Mouse (Mus musculus) limb, embryonic 11.5 days (tissue): Measurements from ENCODE around the gene Epb41l3. TPM values are rescaled to one million over a fixed set of nuclear protein-coding genes. Genes with fewer than 3 reads are reported as not detected.

Experiments used
- ATAC-seq: fragments of 200-750 bp; cut with Nextera tagmentation; 2 replicates; pipeline ENCODE4 v1.8.0; 2017; ENCODE audit warnings: low read depth; ENCODE audit not compliant: insufficient number of reproducible peaks, low FRiP score, low TSS enrichment
- DNase-seq: peaks from one replicate; pipeline ENCODE4 v3.0.0-alpha.2; 2015; ENCODE audit warnings: low spot score
- H3K27ac ChIP-seq: fragments of 300-500 bp; sonication (generic); replicated peaks from 2 replicates; pipeline ENCODE4 v1.5.1; 2014; ENCODE audit warnings: low read depth, mild to moderate bottlenecking, low read length
- H3K27me3 ChIP-seq: fragments of 300-500 bp; sonication (generic); 2 replicates; pipeline ENCODE4 v1.6.1; 2014; ENCODE audit warnings: mild to moderate bottlenecking, low read length, mixed read lengths; ENCODE audit not compliant: control insufficient read depth, insufficient read depth
- H3K36me3 ChIP-seq: fragments of 300-500 bp; sonication (generic); 2 replicates; pipeline ENCODE4 v1.6.1; 2014; ENCODE audit warnings: mild to moderate bottlenecking, low read length, moderate library complexity, mixed read lengths; ENCODE audit not compliant: control insufficient read depth, insufficient read depth
- H3K4me1 ChIP-seq: fragments of 300-500 bp; sonication (generic); 2 replicates; pipeline ENCODE4 v1.6.1; 2014; ENCODE audit warnings: low read length, mixed read lengths; ENCODE audit not compliant: control insufficient read depth, insufficient read depth
- H3K4me2 ChIP-seq: fragments of 300-500 bp; sonication (generic); 2 replicates; pipeline ENCODE4 v1.6.1; 2014; ENCODE audit warnings: low read depth, mild to moderate bottlenecking, moderate library complexity; ENCODE audit not compliant: severe bottlenecking
- H3K4me3 ChIP-seq: fragments of 300-500 bp; sonication (generic); 2 replicates; pipeline ENCODE4 v1.5.1; 2014; ENCODE audit warnings: low read depth, low read length
- H3K9ac ChIP-seq: fragments of 300-500 bp; sonication (generic); 2 replicates; pipeline ENCODE4 v1.6.1; 2014; ENCODE audit warnings: mild to moderate bottlenecking, low read length
- H3K9me3 ChIP-seq: fragments of 300-500 bp; sonication (generic); 2 replicates; pipeline ENCODE4 v1.6.1; 2016; ENCODE audit warnings: low read length; ENCODE audit not compliant: control insufficient read depth
- WGBS: fragments of 180-500 bp; shearing (Covaris S2); extraction: QIAGEN DNeasy Blood & Tissue Kit; methylation state at CpG from one replicate; pipeline ENCODE4 v1.1.7; 2014; 5-methylcytosine and 5-hydroxymethylcytosine counted together
- polyA plus RNA-seq: library from polyadenylated mRNA; unstranded; fragments of >200 nt; fragmentation: Nextera tagmentation; extraction: Ambion mirVana; gene quantifications from 2 replicates; pipeline ENCODE4 v1.2.1, GENCODE M21; 2014

The Epb41l3 gene
- polyA plus RNA-seq, result 72.2 and 78.6 TPM in 2 replicates

GRCm38 (mm10) chr17:69075501-69076237, at the start of gene Epb41l3:
Epb41l3 (plus strand) TSS chr17:69075683.
- Histone ChIP-seq H3K27ac (no peak within 1 kb of the TSS), H3K4me1 (peaks cover 6% of the 10 kb centered on the region), H3K36me3 (no peaks in the 10 kb centered on the region), H3K4me3 (peak within 1 kb of the TSS; percentile 42), H3K9me3 (no peaks in the 10 kb centered on the region), H3K4me2 (peak within 1 kb of the TSS; percentile 98), H3K9ac (peak within 1 kb of the TSS; percentile 30; the same call in 1 of the 2 replicates), H3K27me3 (peaks cover 34% of the 10 kb centered on the region)
- DNase-seq (peak; percentile 84), ATAC-seq (peak; percentile 86)
- under 1% methylated on average over 47 of the region's 47 CpGs for WGBS

- WGBS, result 76% methylated on average over 12 of the region's 12 CpGs
- Histone ChIP-seq H3K4me3 (no peak overlapping the region), H3K4me2 (no peak overlapping the region), H3K4me1 (no peaks in the 10 kb centered on the region), H3K9me3 (no peaks in the 10 kb centered on the region), H3K27ac (no peak overlapping the region), H3K36me3 (no peaks in the 10 kb centered on the region), H3K27me3 (no peaks in the 10 kb centered on the region), H3K9ac (no peak overlapping the region)
- no peak for DNase-seq
- ATAC-seq, result peak; percentile 39; the same call in 1 of the 2 replicates
Observed at GRCm38 (mm10) chr17:69038760-69039675, 36.5 kb upstream of the Epb41l3 start.

GRCm38 (mm10) chr17:69041516-69041915, 34.0 kb upstream of the Epb41l3 start:
- Histone ChIP-seq H3K4me2 (no peak overlapping the region), H3K27me3 (no peaks in the 10 kb centered on the region), H3K9ac (no peak overlapping the region), H3K4me1 (no peaks in the 10 kb centered on the region), H3K4me3 (no peak overlapping the region), H3K9me3 (no peaks in the 10 kb centered on the region), H3K27ac (no peak overlapping the region), H3K36me3 (no peaks in the 10 kb centered on the region)
- no peak for ATAC-seq
- 53% methylated on average over 4 of the region's 4 CpGs for WGBS
- DNase-seq, result no peak

- no peak overlapping the region for H3K4me3 ChIP-seq
- H3K4me2 ChIP-seq, result no peak overlapping the region
- DNase-seq (no peak), ATAC-seq (no peak)
- no peaks in the 10 kb centered on the region for H3K4me1 ChIP-seq
- H3K36me3 ChIP-seq, result no peaks in the 10 kb centered on the region
- H3K27me3 ChIP-seq, result no peaks in the 10 kb centered on the region
- WGBS, result 79% methylated on average over 3 of the region's 3 CpGs
- no peak overlapping the region for H3K9ac ChIP-seq
- H3K27ac ChIP-seq, result no peak overlapping the region
- H3K9me3 ChIP-seq, result no peaks in the 10 kb centered on the region
Observed at GRCm38 (mm10) chr17:69048826-69049225, 26.7 kb upstream of the Epb41l3 start.

GRCm38 (mm10) chr17:69054029-69054428, 21.5 kb upstream of the Epb41l3 start:
- Histone ChIP-seq H3K27me3 (no peaks in the 10 kb centered on the region), H3K4me1 (no peaks in the 10 kb centered on the region), H3K4me2 (no peak overlapping the region), H3K27ac (no peak overlapping the region), H3K4me3 (no peak overlapping the region), H3K9me3 (no peaks in the 10 kb centered on the region), H3K36me3 (no peaks in the 10 kb centered on the region), H3K9ac (no peak overlapping the region)
- WGBS, result 87% methylated on average over 4 of the region's 4 CpGs
- DNase-seq (no peak), ATAC-seq (no peak)

GRCm38 (mm10) chr17:69059760-69060159, 15.7 kb upstream of the Epb41l3 start:
- no peak for ATAC-seq
- H3K9ac ChIP-seq, result no peak overlapping the region
- H3K9me3 ChIP-seq, result no peaks in the 10 kb centered on the region
- no peak overlapping the region for H3K4me2 ChIP-seq
- no peaks in the 10 kb centered on the region for H3K4me1 ChIP-seq
- H3K27me3 ChIP-seq, result no peaks in the 10 kb centered on the region
- WGBS, result 94% methylated on average over 7 of the region's 7 CpGs
- H3K4me3 ChIP-seq, result no peak overlapping the region
- no peak overlapping the region for H3K27ac ChIP-seq
- H3K36me3 ChIP-seq, result no peaks in the 10 kb centered on the region
- DNase-seq, result no peak

GRCm38 (mm10) chr17:69060388-69060787, 15.1 kb upstream of the Epb41l3 start:
- DNase-seq (no peak), ATAC-seq (no peak)
- Histone ChIP-seq H3K4me2 (no peak overlapping the region), H3K27me3 (no peaks in the 10 kb centered on the region), H3K9me3 (no peaks in the 10 kb centered on the region), H3K9ac (no peak overlapping the region), H3K4me1 (no peaks in the 10 kb centered on the region), H3K4me3 (no peak overlapping the region), H3K27ac (no peak overlapping the region), H3K36me3 (no peaks in the 10 kb centered on the region)
- WGBS, result 91% methylated on average over 7 of the region's 7 CpGs

- DNase-seq, result no peak
- no peak overlapping the region for H3K4me2 ChIP-seq
- H3K36me3 ChIP-seq, result no peaks in the 10 kb centered on the region
- no peaks in the 10 kb centered on the region for H3K4me1 ChIP-seq
- H3K9me3 ChIP-seq, result no peaks in the 10 kb centered on the region
- ATAC-seq, result no peak
- no peaks in the 10 kb centered on the region for H3K27me3 ChIP-seq
- 84% methylated on average over 9 of the region's 9 CpGs for whole genome bisulfite sequencing
- H3K4me3 ChIP-seq, result no peak overlapping the region
- no peak overlapping the region for H3K9ac ChIP-seq
- no peak overlapping the region for H3K27ac ChIP-seq
Observed at GRCm38 (mm10) chr17:69061883-69062745, 13.4 kb upstream of the Epb41l3 start.
